Mouse (Mus musculus) kidney, adult 2 months (tissue): Measurements from ENCODE around the gene Cmbl. TPM values are rescaled to one million over a fixed set of nuclear protein-coding genes. Genes with fewer than 3 reads are reported as not detected.
A peak's percentile ranks its signal among the peaks of the same experiment; 100 is the strongest.
"Not testable (repeated sequence)": the region's sequence is repeated elsewhere in the genome, so short reads cannot be mapped to it uniquely, and the experiment has no call there.

Source experiments
- DNase-seq: peaks from one replicate; pipeline ENCODE4 v3.0.0; 2021
- H3K27ac ChIP-seq: fragments of 200-500 bp; 2 replicates; pipeline ENCODE4 v1.5.1; 2012; ENCODE audit warnings: low read depth, low read length, control low read depth, inconsistent platforms; ENCODE audit not compliant: insufficient read depth
- H3K27me3 ChIP-seq: fragments of 200-500 bp; replicated peaks from 2 replicates; pipeline ENCODE4 v1.6.1; 2012; ENCODE audit warnings: mild to moderate bottlenecking, moderate library complexity, low read length, inconsistent platforms; ENCODE audit not compliant: control insufficient read depth, insufficient read depth
- H3K36me3 ChIP-seq: fragments of 200-500 bp; 2 replicates; pipeline ENCODE4 v1.6.1; 2012; ENCODE audit warnings: mild to moderate bottlenecking, moderate library complexity, low read length, inconsistent platforms; ENCODE audit not compliant: control insufficient read depth, insufficient read depth
- H3K4me1 ChIP-seq: fragments of 200-500 bp; 2 replicates; pipeline ENCODE4 v1.6.1; 2011; ENCODE audit warnings: low read length; ENCODE audit not compliant: control insufficient read depth, insufficient read depth
- H3K4me3 ChIP-seq: fragments of 200-500 bp; 2 replicates; pipeline ENCODE4 v1.5.1; 2011; ENCODE audit warnings: mild to moderate bottlenecking, low read depth, low read length, control low read depth; ENCODE audit not compliant: insufficient read depth
- CTCF ChIP-seq: fragments of 200-500 bp; conservative IDR thresholded peaks from 2 replicates; pipeline ENCODE4 v1.5.1; 2011; ENCODE audit warnings: low read depth, mild to moderate bottlenecking, control low read depth, low read length, moderate library complexity, mixed read lengths; ENCODE audit not compliant: insufficient read depth, insufficient read length
- POLR2A ChIP-seq: fragments of 200-500 bp; IDR thresholded peaks from one replicate; pipeline ENCODE4 v1.6.1; 2011; ENCODE audit warnings: low read depth, low read length, control low read depth
- WGBS: fragments of 180-500 bp; shearing (Covaris S2); methylation state at CpG from one replicate; pipeline ENCODE4 v1.1.7; 2018; 5-methylcytosine and 5-hydroxymethylcytosine counted together
- polyA plus RNA-seq: library from polyadenylated mRNA; depleted of rRNA; stranded (reverse); fragments of >200 nt; gene quantifications from 2 replicates; pipeline ENCODE4 v1.2.3, GENCODE M21; 2012

Cmbl gene
- polyA plus RNA-seq, 1 experiment = 361 TPM

- Histone ChIP-seq H3K4me3 (peak overlapping the region; percentile 38), H3K27me3 (no peaks in the 10 kb centered on the region), H3K36me3 (no peaks in the 10 kb centered on the region), H3K27ac (peak overlapping the region; percentile 65), H3K4me1 (peaks cover 30% of the 10 kb centered on the region)
- TF ChIP-seq POLR2A (peak; percentile 64), CTCF (no peak)
- peak; percentile 93 for DNase-seq
- WGBS = 16% methylated on average over 12 of the region's 12 CpGs
These were observed 3.4 kb downstream of the Cmbl start for GRCm38 (mm10) chr15:31568581-31568996.

GRCm38 (mm10) chr15:31569325-31570022 is 4.3 kb downstream of the Cmbl start:
- H3K27me3 ChIP-seq = no peaks in the 10 kb centered on the region
- TF ChIP-seq POLR2A (no peak), CTCF (no peak; the same call in 1 of the 2 replicates)
- peak overlapping the region; percentile 29; the same call in 1 of the 2 replicates for H3K4me3 ChIP-seq
- H3K4me1 ChIP-seq = peaks cover 27% of the 10 kb centered on the region
- DNase-seq = peak; percentile 95
- no peaks in the 10 kb centered on the region for H3K36me3 ChIP-seq
- H3K27ac ChIP-seq = peak overlapping the region; percentile 65
- 35% methylated on average over 9 of the region's 9 CpGs for WGBS

- Histone ChIP-seq H3K4me3 (no peak overlapping the region), H3K36me3 (no peaks in the 10 kb centered on the region), H3K4me1 (peaks cover 18% of the 10 kb centered on the region), H3K27ac (peak overlapping the region; percentile 24; the same call in 1 of the 2 replicates), H3K27me3 (no peaks in the 10 kb centered on the region)
- no peak for DNase-seq
- 74% methylated on average over 8 of the region's 8 CpGs for WGBS
- no peak for TF ChIP-seq CTCF
- no peak for TF ChIP-seq POLR2A
These were observed 5.8 kb downstream of the Cmbl start for GRCm38 (mm10) chr15:31570959-31571358.

- Histone ChIP-seq H3K4me1 (peaks cover 18% of the 10 kb centered on the region), H3K27ac (no peak overlapping the region), H3K4me3 (no peak overlapping the region), H3K27me3 (no peaks in the 10 kb centered on the region), H3K36me3 (no peaks in the 10 kb centered on the region)
- 74% methylated on average over 16 of the region's 16 CpGs for WGBS
- peak; percentile 40 for DNase-seq
- TF ChIP-seq CTCF (no peak), POLR2A (no peak)
These were observed 6.9 kb downstream of the Cmbl start for GRCm38 (mm10) chr15:31571906-31572722.

GRCm38 (mm10) chr15:31573287-31573686 is 8.1 kb downstream of the Cmbl start:
- no peak for TF ChIP-seq CTCF
- TF ChIP-seq POLR2A = no peak
- H3K4me1 ChIP-seq = peaks cover 18% of the 10 kb centered on the region
- H3K27ac ChIP-seq = no peak overlapping the region
- no peaks in the 10 kb centered on the region for H3K36me3 ChIP-seq
- no peak for DNase-seq
- no peak overlapping the region for H3K4me3 ChIP-seq
- no peaks in the 10 kb centered on the region for H3K27me3 ChIP-seq
- 89% methylated on average over 4 of the region's 4 CpGs for WGBS

GRCm38 (mm10) chr15:31573692-31574091 is 8.5 kb downstream of the Cmbl start:
- TF ChIP-seq POLR2A (no peak), CTCF (no peak)
- no peak overlapping the region for H3K4me3 ChIP-seq
- no peak for DNase-seq
- H3K27ac ChIP-seq = no peak overlapping the region
- H3K36me3 ChIP-seq = no peaks in the 10 kb centered on the region
- peaks cover 18% of the 10 kb centered on the region for H3K4me1 ChIP-seq
- no peaks in the 10 kb centered on the region for H3K27me3 ChIP-seq

GRCm38 (mm10) chr15:31576076-31576475 is 10.9 kb downstream of the Cmbl start:
- H3K4me3 ChIP-seq = no peak overlapping the region
- peaks cover 5% of the 10 kb centered on the region; the same call in 1 of the 2 replicates for H3K4me1 ChIP-seq
- H3K36me3 ChIP-seq = no peaks in the 10 kb centered on the region
- no peak overlapping the region for H3K27ac ChIP-seq
- TF ChIP-seq CTCF = no peak
- no peak for TF ChIP-seq POLR2A
- 63% methylated on average over 5 of the region's 5 CpGs for WGBS
- no peaks in the 10 kb centered on the region for H3K27me3 ChIP-seq
- no peak for DNase-seq

GRCm38 (mm10) chr15:31581086-31581485 is 15.9 kb downstream of the Cmbl start:
- peak; percentile 77 for DNase-seq
- WGBS = 73% methylated on average over 2 of the region's 2 CpGs
- peak overlapping the region; percentile 39 for H3K27ac ChIP-seq

More at GRCm38 (mm10) chr15:31581086-31581485, 15.9 kb downstream of the Cmbl start:
- H3K36me3 ChIP-seq, H3K27me3 ChIP-seq, H3K4me3 ChIP-seq, H3K4me1 ChIP-seq: not testable (repeated sequence)
